ENCODE assay signal across 8 mouse cellular contexts in genomic region chr19:23523711-23524110, GRCm38 (mm10).
DNase-seq lines count a peak whose midpoint lies in the region; ATAC-seq and TF ChIP-seq lines count a peak whose summit lies in the region.

No protein-coding gene starts in this region.

- H3K27me3 ChIP-seq in cerebellum, adult 2 months (ENCODE audit: control insufficient read depth, insufficient read depth, low read length) = no peaks in the 10 kb centered on the region
- no peaks in the 10 kb centered on the region for H3K27me3 ChIP-seq in kidney, postnatal 0 days (ENCODE audit: insufficient read depth, low read length)
- H3K27me3 ChIP-seq in liver, embryonic 11.5 days (replicated peaks; ENCODE audit: control insufficient read depth, insufficient read depth, low read length) = no peaks in the 10 kb centered on the region

- no peaks in the 10 kb centered on the region for H3K4me1 ChIP-seq in cerebellum, adult 2 months (ENCODE audit: control insufficient read depth, insufficient read depth, low read length)
- no peaks in the 10 kb centered on the region for H3K4me1 ChIP-seq in kidney, postnatal 0 days (replicated peaks; ENCODE audit: insufficient read depth, low read length)
- H3K4me1 ChIP-seq in liver, embryonic 11.5 days (replicated peaks; ENCODE audit: control insufficient read depth, insufficient read depth, low read length) = no peaks in the 10 kb centered on the region

- no peaks in the 10 kb centered on the region for H3K9me3 ChIP-seq in kidney, postnatal 0 days (replicated peaks; ENCODE audit: low read length)
- H3K9me3 ChIP-seq in liver, embryonic 11.5 days (ENCODE audit: control insufficient read depth, low read length) = no peaks in the 10 kb centered on the region

- H3K4me2 ChIP-seq in kidney, postnatal 0 days (ENCODE audit: low read length) = no peak overlapping the region
- no peak overlapping the region for H3K4me2 ChIP-seq in liver, embryonic 11.5 days

- no peak overlapping the region for H3K4me3 ChIP-seq in cerebellum, adult 2 months (replicated peaks; ENCODE audit: insufficient read depth, low read depth, low read length)
- no peak overlapping the region for H3K4me3 ChIP-seq in kidney, postnatal 0 days (replicated peaks; ENCODE audit: low read depth, low read length)
- H3K4me3 ChIP-seq in liver, embryonic 11.5 days (ENCODE audit: low read depth, low read length) = no peak overlapping the region

- no peak overlapping the region for H3K9ac ChIP-seq in kidney, postnatal 0 days (ENCODE audit: low read depth, low read length)
- H3K9ac ChIP-seq in liver, embryonic 11.5 days (ENCODE audit: low read depth, low read length) = no peak overlapping the region

- no peak for TF ChIP-seq POLR2A in cerebellum, adult 2 months (IDR thresholded peaks at IDR 0.05; ENCODE audit: borderline replicate concordance, insufficient read depth, low read length)

- H3K36me3 ChIP-seq in kidney, postnatal 0 days (ENCODE audit: insufficient read depth, low read length) = no peaks in the 10 kb centered on the region
- H3K36me3 ChIP-seq in liver, embryonic 11.5 days (ENCODE audit: control insufficient read depth, insufficient read depth, low read length) = no peaks in the 10 kb centered on the region

- WGBS in cerebellum, adult 2 months = 16% methylated on average over 1 of the region's 1 CpGs
- WGBS in kidney, postnatal 0 days = 19% methylated on average over 1 of the region's 1 CpGs
- WGBS in liver, embryonic 11.5 days = 11% methylated on average over 1 of the region's 1 CpGs

- DNase-seq in 416B (ENCODE audit: low read depth) = peak; percentile 71
- DNase-seq in MN1 (ENCODE audit: low spot score) = peak; percentile 24
- peak; percentile 72 to 82 for DNase-seq in cerebellum, adult 2 months
- peak; percentile 66 to 84 for DNase-seq in frontal cortex, postnatal 36 days (ENCODE audit: low spot score in 2 of 2)
- DNase-seq in kidney, postnatal 0 days (ENCODE audit: low spot score) = peak; percentile 81
- DNase-seq in liver, embryonic 11.5 days (ENCODE audit: low spot score) = peak; percentile 38
- DNase-seq in retina, embryonic 14.5 days (ENCODE audit: low spot score) = peak; percentile 85
- DNase-seq in urinary bladder, adult 18-20 months (ENCODE audit: low spot score in 2 of 2) = peak; percentile 41 to 59

- no peak overlapping the region for H3K27ac ChIP-seq in cerebellum, adult 2 months (ENCODE audit: insufficient read depth, low read length)
- no peak overlapping the region for H3K27ac ChIP-seq in kidney, postnatal 0 days
- no peak overlapping the region for H3K27ac ChIP-seq in liver, embryonic 11.5 days (ENCODE audit: low read depth, low read length)

- no peak for ATAC-seq in kidney, postnatal 0 days (replicated peaks; ENCODE audit: low FRiP score, low read depth)
- no peak for ATAC-seq in liver, embryonic 11.5 days (replicated peaks; ENCODE audit: low FRiP score)

- peak; percentile 92 for TF ChIP-seq CTCF in cerebellum, adult 2 months (IDR thresholded peaks at IDR 0.05; ENCODE audit: borderline replicate concordance, insufficient read depth, low read depth, low read length)
- TF ChIP-seq CTCF in kidney, postnatal 0 days (IDR thresholded peaks at IDR 0.05; ENCODE audit: low read depth) = peak; percentile 93

Comparison
In these comparisons a context has a peak if more than half of its experiments do, and no peak if none do; other contexts are left out.
1. DNase-seq: peak in every context shown above with its lines; median percentile 85 in retina, embryonic 14.5 days; 81 in kidney, postnatal 0 days; 77 in cerebellum, adult 2 months; 75 in frontal cortex, postnatal 36 days; 71 in 416B; 50 in urinary bladder, adult 18-20 months; 38 in liver, embryonic 11.5 days; 24 in MN1.